Mouse (Mus musculus) urinary bladder, postnatal 4 days (tissue): Measurements from ENCODE around the gene S1pr3.

Experiments
- DNase-seq, 2 experiments: peaks; one replicate each; pipeline ENCODE4 v3.0.0; 2021 to 2022; ENCODE audit warnings: low spot score in 2 of 2

The S1pr3 gene

DNA sequence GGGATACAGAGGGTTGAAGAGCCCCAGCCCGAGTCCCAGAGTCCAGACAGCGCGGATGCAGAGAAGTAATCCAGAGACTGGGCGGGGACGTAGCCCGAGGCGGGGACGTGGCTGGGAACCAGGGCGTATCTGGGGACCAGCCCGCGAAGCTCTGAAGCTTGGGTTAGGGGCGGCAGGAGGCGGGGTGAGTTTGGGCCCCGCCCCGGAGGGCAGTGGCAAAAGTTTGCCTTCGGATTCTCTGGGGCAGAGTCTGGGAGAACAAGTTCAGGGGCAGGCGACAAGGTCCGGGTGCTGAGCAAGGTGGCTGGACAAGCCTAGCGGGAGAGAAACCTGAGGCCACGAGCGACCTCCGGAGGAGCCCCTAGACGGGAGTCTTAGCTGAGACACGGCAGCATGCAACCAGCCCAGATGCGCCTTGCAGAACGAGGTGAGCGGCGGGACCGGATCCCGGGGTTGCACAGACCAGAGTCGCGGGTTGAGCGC is at the start of gene S1pr3:
Gene S1pr3 (plus strand): TSS at position 121 of the 483 bp plus-strand sequence.
- DNase-seq, result peak; percentile 70 to 72

- DNase-seq, result no peak
Observed at GRCm38 (mm10) chr13:51360441-51360962, 47.9 kb upstream of the S1pr3 start.

GRCm38 (mm10) chr13:51363390-51363789 is 45.0 kb upstream of the S1pr3 start:
- no peak for DNase-seq

- DNase-seq, result no peak
Observed at GRCm38 (mm10) chr13:51363985-51364384, 44.5 kb upstream of the S1pr3 start.

DNA sequence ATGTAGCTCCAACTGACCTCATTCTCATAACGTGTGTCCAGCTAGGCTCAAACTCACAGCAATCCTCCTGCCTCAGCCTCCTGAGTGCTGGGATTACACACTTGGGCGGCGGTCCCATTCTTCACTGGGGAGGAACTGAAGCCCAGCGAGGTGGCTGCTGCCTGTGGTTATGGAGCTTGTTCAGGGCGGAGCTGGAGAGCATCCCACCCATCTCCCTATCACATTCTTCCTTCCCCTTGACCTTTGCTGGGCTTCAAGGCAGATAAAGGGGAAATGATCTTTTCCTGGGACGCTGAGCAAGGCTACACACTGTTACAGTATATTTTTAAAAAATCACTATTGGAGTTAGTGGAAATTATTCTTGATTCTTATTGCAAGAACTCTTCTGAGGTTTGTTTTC is 43.2 kb upstream of the S1pr3 start:
- no peak for DNase-seq

DNA sequence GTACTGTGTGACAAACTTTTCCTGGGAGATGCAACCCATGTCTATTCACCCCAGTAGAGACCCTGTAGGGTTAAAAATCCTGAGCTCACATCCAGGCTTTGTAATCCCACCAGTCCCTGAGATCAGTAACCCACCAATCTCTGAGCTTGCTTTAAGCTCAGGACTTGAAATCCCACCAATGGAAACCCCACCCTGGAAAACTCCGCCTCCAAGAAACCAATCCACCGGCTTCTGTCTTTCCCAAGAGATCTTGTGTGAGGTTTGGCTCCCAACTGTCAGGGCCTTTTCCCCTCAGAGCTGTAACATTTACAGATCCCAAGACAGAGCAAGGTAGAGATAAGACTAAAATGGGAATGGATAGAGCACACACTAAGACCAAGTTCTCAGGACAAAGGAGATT is 40.1 kb upstream of the S1pr3 start:
- no peak for DNase-seq

- DNase-seq, result no peak
Observed at GRCm38 (mm10) chr13:51369354-51369753, 39.1 kb upstream of the S1pr3 start.

- DNase-seq, result no peak
Observed at GRCm38 (mm10) chr13:51373086-51373485, 35.4 kb upstream of the S1pr3 start.

DNA sequence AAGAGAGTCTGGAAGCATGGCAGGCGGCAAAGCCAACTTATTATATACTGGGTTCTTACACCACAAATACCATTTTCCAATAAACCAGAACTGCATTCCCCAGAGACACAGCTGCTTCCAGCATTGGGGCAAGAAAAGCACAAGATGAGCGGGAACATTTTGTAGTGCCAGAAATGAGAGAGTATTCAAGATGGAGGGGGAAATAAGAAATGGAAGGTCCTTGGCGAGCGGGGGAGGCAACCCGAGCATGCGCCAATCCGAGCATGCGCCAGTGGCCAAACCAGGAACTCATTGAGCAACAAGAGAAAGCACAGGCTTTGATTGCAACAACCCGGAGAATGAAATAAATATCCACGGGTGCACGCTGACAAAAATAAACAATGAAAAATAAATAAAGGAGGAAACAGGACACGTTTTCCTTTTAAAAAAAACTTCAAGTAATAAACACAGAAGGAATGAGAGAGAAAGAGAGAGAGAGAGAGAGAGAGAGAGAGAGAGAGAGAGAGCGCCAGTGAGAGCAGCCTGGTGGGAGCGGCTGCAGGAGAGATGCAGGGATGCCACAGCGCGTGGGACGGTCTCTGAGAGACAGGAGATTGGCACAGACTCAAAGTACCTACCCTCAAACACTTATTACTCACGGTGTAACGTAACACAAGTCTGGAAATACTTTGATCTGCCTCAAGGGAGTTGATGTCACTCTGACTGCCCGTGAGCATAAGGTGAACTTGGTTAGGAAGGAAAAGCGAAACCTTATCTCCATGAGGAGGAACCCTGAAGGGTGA is 34.2 kb upstream of the S1pr3 start:
- DNase-seq, result peak in 1 of 2 experiments; percentile 40

- DNase-seq, result no peak
Observed at GRCm38 (mm10) chr13:51378126-51378525, 30.3 kb upstream of the S1pr3 start.

- no peak for DNase-seq
Observed at GRCm38 (mm10) chr13:51379596-51379995, 28.8 kb upstream of the S1pr3 start.

GRCm38 (mm10) chr13:51381498-51381897 is 26.9 kb upstream of the S1pr3 start:
- DNase-seq, result no peak

GRCm38 (mm10) chr13:51384899-51385298 is 23.5 kb upstream of the S1pr3 start:
- DNase-seq, result no peak

- no peak for DNase-seq
Observed at GRCm38 (mm10) chr13:51387908-51388307, 20.5 kb upstream of the S1pr3 start.

DNA sequence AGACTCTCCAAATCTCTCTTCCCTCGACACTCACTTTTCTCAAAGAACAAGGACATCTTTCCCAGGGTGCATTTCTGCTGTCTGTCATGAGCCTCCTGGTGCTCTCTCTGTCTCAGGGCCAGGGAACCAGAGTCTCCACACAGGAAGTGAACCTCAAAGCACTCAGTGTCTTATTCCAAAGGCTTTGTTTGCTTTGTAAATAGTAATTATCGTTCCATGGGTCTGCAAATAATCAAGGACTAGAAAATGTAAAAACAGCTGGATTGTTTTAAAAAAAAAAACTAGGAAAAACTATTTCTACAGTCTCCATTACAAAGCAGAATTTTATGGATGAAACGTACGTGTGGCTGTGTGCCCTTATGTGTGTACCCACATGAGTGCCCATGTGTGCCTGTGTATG is 18.0 kb upstream of the S1pr3 start:
- DNase-seq, result no peak

- DNase-seq, result no peak
Observed at GRCm38 (mm10) chr13:51391359-51391916, 17.0 kb upstream of the S1pr3 start.

GRCm38 (mm10) chr13:51392256-51392655 is 16.2 kb upstream of the S1pr3 start:
- no peak for DNase-seq

DNA sequence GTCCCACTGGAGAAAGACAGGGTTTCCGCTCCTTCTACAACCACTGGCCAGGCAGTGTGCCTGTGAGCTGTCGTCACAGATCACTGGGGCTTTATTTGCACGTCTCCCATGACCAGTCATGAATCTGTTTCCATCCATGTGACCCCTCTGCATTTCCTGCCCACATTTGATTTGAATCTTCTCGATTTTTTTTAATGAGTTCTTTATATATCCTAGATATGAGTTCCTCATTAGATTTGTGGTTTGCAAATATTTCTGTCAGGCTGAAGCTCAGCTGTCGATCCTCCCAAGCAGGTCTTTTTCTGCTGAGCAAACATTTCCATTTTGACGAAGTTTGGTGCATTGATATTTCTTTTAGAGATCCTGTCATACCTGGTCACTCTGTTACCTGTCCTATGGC is 10.6 kb upstream of the S1pr3 start:
- no peak for DNase-seq

GRCm38 (mm10) chr13:51399562-51399961 is 8.9 kb upstream of the S1pr3 start:
- DNase-seq, result no peak

DNA sequence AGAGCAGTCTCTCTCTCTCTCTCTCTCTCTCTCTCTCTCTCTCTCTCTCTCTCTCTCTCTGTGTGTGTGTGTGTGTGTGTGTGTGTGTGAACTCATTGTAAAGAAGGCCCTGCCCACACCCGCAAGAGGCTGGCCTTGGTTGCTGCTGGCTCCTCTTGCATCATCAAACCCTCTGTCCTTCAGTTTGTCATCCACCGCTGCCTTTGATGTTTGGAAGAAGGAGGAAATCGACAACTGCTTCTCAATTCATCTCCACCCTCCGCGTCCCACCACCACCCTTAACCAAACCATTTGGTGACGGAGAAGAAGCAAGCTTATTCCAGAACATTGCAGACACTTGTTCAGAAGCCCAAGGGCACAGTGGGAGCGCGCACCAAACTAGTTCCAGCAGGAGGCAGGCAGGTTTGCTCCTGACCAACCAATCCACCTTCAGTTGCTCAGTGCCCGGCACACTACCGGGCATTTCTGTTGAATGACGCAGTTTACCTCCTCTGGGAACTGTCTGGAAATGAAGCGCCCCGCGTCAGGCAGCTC is 8.2 kb upstream of the S1pr3 start:
- no peak for DNase-seq

DNA sequence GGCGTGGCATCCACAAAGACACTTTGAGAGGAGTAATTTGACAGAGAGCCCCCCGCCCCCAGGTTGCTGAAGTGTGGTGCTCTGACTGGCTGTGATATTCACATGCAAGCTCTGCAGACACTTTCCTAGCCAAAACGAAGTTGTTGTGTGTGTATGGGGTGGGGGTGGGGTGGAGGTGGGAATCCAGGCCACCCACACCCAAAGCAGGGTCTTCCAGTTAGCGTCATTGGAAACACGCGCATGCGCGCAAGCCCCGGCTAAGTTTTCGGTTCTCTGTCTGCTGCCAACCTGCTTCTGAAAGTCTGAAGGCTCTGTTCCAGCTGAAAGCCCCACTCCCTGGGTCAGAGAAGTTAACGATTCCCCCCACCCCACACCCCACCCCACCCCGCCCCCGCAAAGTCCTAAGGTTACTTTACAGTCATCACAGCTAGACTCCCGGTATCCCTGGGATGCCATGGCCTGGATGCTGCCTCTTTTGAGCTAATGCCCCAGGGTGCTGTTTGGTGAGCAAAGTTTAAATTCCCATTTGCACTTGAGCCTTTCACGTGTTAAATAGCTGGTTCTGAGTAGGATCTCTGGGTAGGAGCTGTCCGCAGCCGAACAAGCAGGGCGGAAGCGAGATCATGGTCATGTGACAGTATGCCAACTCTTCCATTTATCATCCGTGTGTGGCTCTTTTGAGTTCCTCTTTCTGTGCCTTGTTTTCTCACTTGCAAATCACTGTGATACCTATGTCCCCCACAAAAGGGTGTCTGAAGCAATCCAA is 7.5 kb upstream of the S1pr3 start:
- DNase-seq, result no peak

GRCm38 (mm10) chr13:51404566-51404965 is 3.9 kb upstream of the S1pr3 start:
- DNase-seq, result no peak
